Mouse (Mus musculus) liver, embryonic 13.5 days (tissue): ENCODE measurements around the gene Rps10. TPM values are rescaled to one million over a fixed set of nuclear protein-coding genes. Genes with fewer than 3 reads are reported as not detected.

Experiments used
- ATAC-seq: fragments of 200-750 bp; cut with Nextera tagmentation; 2 replicates; pipeline ENCODE4 v1.8.0; 2017; ENCODE audit warnings: low read depth, mild to moderate bottlenecking, moderate number of reproducible peaks, moderate library complexity
- DNase-seq: peaks from one replicate; pipeline ENCODE4 v3.0.0; 2022
- H3K27ac ChIP-seq: fragments of 300-500 bp; sonication (generic); 2 replicates; pipeline ENCODE4 v1.5.1; 2015; ENCODE audit warnings: moderate library complexity, mild to moderate bottlenecking, inconsistent platforms
- H3K27me3 ChIP-seq: fragments of 300-500 bp; sonication (generic); 2 replicates; pipeline ENCODE4 v1.6.1; 2015; ENCODE audit warnings: mild to moderate bottlenecking, inconsistent platforms
- H3K36me3 ChIP-seq: fragments of 300-500 bp; sonication (generic); 2 replicates; pipeline ENCODE4 v1.6.1; 2015; ENCODE audit warnings: mild to moderate bottlenecking, inconsistent platforms
- H3K4me1 ChIP-seq: fragments of 300-500 bp; sonication (generic); replicated peaks from 2 replicates; pipeline ENCODE4 v1.6.1; 2015; ENCODE audit warnings: inconsistent platforms
- H3K4me2 ChIP-seq: fragments of 300-500 bp; sonication (generic); 2 replicates; pipeline ENCODE4 v1.6.1; 2015; ENCODE audit warnings: inconsistent platforms, mild to moderate bottlenecking, moderate library complexity
- H3K4me3 ChIP-seq: fragments of 300-500 bp; sonication (generic); replicated peaks from 2 replicates; pipeline ENCODE4 v1.5.1; 2015; ENCODE audit warnings: mild to moderate bottlenecking, inconsistent platforms
- H3K9ac ChIP-seq: fragments of 300-500 bp; sonication (generic); 2 replicates; pipeline ENCODE4 v1.6.1; 2015; ENCODE audit warnings: mild to moderate bottlenecking, inconsistent platforms
- H3K9me3 ChIP-seq: fragments of 300-500 bp; sonication (generic); replicated peaks from 2 replicates; pipeline ENCODE4 v1.6.1; 2016; ENCODE audit warnings: inconsistent platforms
- WGBS: fragments of 180-500 bp; shearing (Covaris S2); methylation state at CpG from one replicate; pipeline ENCODE4 v1.1.7; 2015; ENCODE audit not compliant: insufficient replicate concordance; 5-methylcytosine and 5-hydroxymethylcytosine counted together
- polyA plus RNA-seq: library from polyadenylated mRNA; unstranded; fragments of >200 nt; fragmentation: Nextera tagmentation; extraction: Ambion mirVana; gene quantifications from 2 replicates; pipeline ENCODE4 v1.2.1, GENCODE M21; 2015

The Rps10 gene
- polyA plus RNA-seq, 1 experiment from 2014 or later = 786 TPM

- no peak for DNase-seq
- peaks cover 54% of the 10 kb centered on the region for H3K4me1 ChIP-seq
- H3K4me3 ChIP-seq = no peak overlapping the region
- peak overlapping the region; percentile 6; the same call in 1 of the 2 replicates for H3K27ac ChIP-seq
- no peaks in the 10 kb centered on the region for H3K27me3 ChIP-seq
- no peak overlapping the region for H3K4me2 ChIP-seq
- 39% methylated on average over 21 of the region's 21 CpGs for WGBS
- peak; percentile 66 for ATAC-seq
- H3K9me3 ChIP-seq = no peaks in the 10 kb centered on the region
- 0 out of 2 replicates have a peak overlapping the region, but pooled peaks have one; percentile 13 for H3K9ac ChIP-seq
- peaks cover 8% of the 10 kb centered on the region; the same call in 1 of the 2 replicates for H3K36me3 ChIP-seq
Measured at GRCm38 (mm10) chr17:27603522-27604234, 32.8 kb downstream of the Rps10 start.

- ATAC-seq = no peak
- Histone ChIP-seq H3K4me1 (peaks cover 54% of the 10 kb centered on the region), H3K27me3 (no peaks in the 10 kb centered on the region), H3K36me3 (peaks cover 2% of the 10 kb centered on the region; the same call in 1 of the 2 replicates), H3K9me3 (no peaks in the 10 kb centered on the region), H3K9ac (no peak overlapping the region), H3K4me2 (no peak overlapping the region), H3K4me3 (no peak overlapping the region), H3K27ac (no peak overlapping the region)
- DNase-seq = no peak
- 61% methylated on average over 2 of the region's 2 CpGs for WGBS
Measured at GRCm38 (mm10) chr17:27603036-27603435, 33.4 kb downstream of the Rps10 start.

GRCm38 (mm10) chr17:27600869-27601268, 35.6 kb downstream of the Rps10 start:
- no peak for ATAC-seq
- peaks cover 50% of the 10 kb centered on the region for H3K4me1 ChIP-seq
- 72% methylated on average over 5 of the region's 5 CpGs for WGBS

GRCm38 (mm10) chr17:27600286-27600685, 36.2 kb downstream of the Rps10 start:
- Histone ChIP-seq H3K9ac (no peak overlapping the region), H3K27me3 (no peaks in the 10 kb centered on the region), H3K4me3 (no peak overlapping the region), H3K27ac (no peak overlapping the region), H3K9me3 (no peaks in the 10 kb centered on the region), H3K4me2 (no peak overlapping the region), H3K4me1 (peaks cover 48% of the 10 kb centered on the region), H3K36me3 (peaks cover 17% of the 10 kb centered on the region)
- WGBS = 74% methylated on average over 3 of the region's 3 CpGs
- ATAC-seq (no peak), DNase-seq (no peak)

More at GRCm38 (mm10) chr17:27600869-27601268, 35.6 kb downstream of the Rps10 start:
- H3K4me3 ChIP-seq = no peak overlapping the region
- no peaks in the 10 kb centered on the region for H3K9me3 ChIP-seq
- no peak for DNase-seq
- no peak overlapping the region for H3K27ac ChIP-seq
- H3K9ac ChIP-seq = no peak overlapping the region
- H3K4me2 ChIP-seq = no peak overlapping the region
- no peaks in the 10 kb centered on the region for H3K27me3 ChIP-seq
- H3K36me3 ChIP-seq = peaks cover 11% of the 10 kb centered on the region

GRCm38 (mm10) chr17:27596376-27597190, 39.9 kb downstream of the Rps10 start:
- Histone ChIP-seq H3K9me3 (no peaks in the 10 kb centered on the region), H3K27me3 (no peaks in the 10 kb centered on the region), H3K4me1 (peaks cover 21% of the 10 kb centered on the region), H3K36me3 (peaks cover 45% of the 10 kb centered on the region), H3K4me2 (no peak overlapping the region), H3K4me3 (no peak overlapping the region), H3K9ac (no peak overlapping the region), H3K27ac (no peak overlapping the region)
- no peak for DNase-seq
- ATAC-seq = no peak
- 79% methylated on average over 21 of the region's 21 CpGs for WGBS

- Histone ChIP-seq H3K27ac (no peak overlapping the region), H3K9ac (no peak overlapping the region), H3K27me3 (no peaks in the 10 kb centered on the region), H3K9me3 (no peaks in the 10 kb centered on the region), H3K36me3 (peaks cover 52% of the 10 kb centered on the region), H3K4me3 (no peak overlapping the region), H3K4me2 (no peak overlapping the region), H3K4me1 (peaks cover 21% of the 10 kb centered on the region)
- 80% methylated on average over 15 of the region's 15 CpGs for WGBS
- DNase-seq (no peak), ATAC-seq (no peak)
Measured at GRCm38 (mm10) chr17:27595659-27596375, 40.7 kb downstream of the Rps10 start.

GRCm38 (mm10) chr17:27592565-27592910, 43.9 kb downstream of the Rps10 start:
- no peak overlapping the region; the same call in 1 of the 2 replicates for H3K27ac ChIP-seq
- no peaks in the 10 kb centered on the region for H3K9me3 ChIP-seq
- H3K27me3 ChIP-seq = no peaks in the 10 kb centered on the region
- no peak overlapping the region for H3K4me3 ChIP-seq
- no peak overlapping the region for H3K4me2 ChIP-seq
- 80% methylated on average over 7 of the region's 7 CpGs for WGBS
- ATAC-seq (no peak), DNase-seq (no peak)
- no peak overlapping the region for H3K9ac ChIP-seq
- peaks cover 61% of the 10 kb centered on the region for H3K36me3 ChIP-seq
- peaks cover 46% of the 10 kb centered on the region for H3K4me1 ChIP-seq

GRCm38 (mm10) chr17:27591826-27592564, 44.5 kb downstream of the Rps10 start:
- peaks cover 52% of the 10 kb centered on the region for H3K4me1 ChIP-seq
- no peak for ATAC-seq

GRCm38 (mm10) chr17:27588231-27588630, 48.2 kb downstream of the Rps10 start:
- H3K4me2 ChIP-seq = no peak overlapping the region
- H3K9me3 ChIP-seq = no peaks in the 10 kb centered on the region
- DNase-seq = no peak
- ATAC-seq = peak; percentile 22; the same call in 1 of the 2 replicates
- H3K27me3 ChIP-seq = no peaks in the 10 kb centered on the region
- H3K9ac ChIP-seq = no peak overlapping the region
- H3K4me1 ChIP-seq = peaks cover 81% of the 10 kb centered on the region
- peaks cover 43% of the 10 kb centered on the region for H3K36me3 ChIP-seq
- H3K4me3 ChIP-seq = no peak overlapping the region
- WGBS = 23% methylated on average over 8 of the region's 8 CpGs
- peak overlapping the region; percentile 41 for H3K27ac ChIP-seq

More at GRCm38 (mm10) chr17:27591826-27592564, 44.5 kb downstream of the Rps10 start:
- no peaks in the 10 kb centered on the region for H3K9me3 ChIP-seq
- no peak for DNase-seq
- H3K4me3 ChIP-seq = no peak overlapping the region
- H3K36me3 ChIP-seq = peaks cover 60% of the 10 kb centered on the region
- no peak overlapping the region for H3K9ac ChIP-seq
- 75% methylated on average over 12 of the region's 12 CpGs for WGBS
- no peak overlapping the region for H3K4me2 ChIP-seq
- H3K27me3 ChIP-seq = no peaks in the 10 kb centered on the region
- no peak overlapping the region for H3K27ac ChIP-seq

GRCm38 (mm10) chr17:27587252-27587651, 49.2 kb downstream of the Rps10 start:
- 65% methylated on average over 12 of the region's 12 CpGs for WGBS
- Histone ChIP-seq H3K36me3 (peaks cover 43% of the 10 kb centered on the region), H3K27me3 (no peaks in the 10 kb centered on the region), H3K4me1 (peaks cover 89% of the 10 kb centered on the region), H3K9me3 (no peaks in the 10 kb centered on the region), H3K27ac (0 out of 2 replicates have a peak overlapping the region, but pooled peaks have one; percentile 23), H3K9ac (peak overlapping the region; percentile 43; the same call in 1 of the 2 replicates), H3K4me3 (no peak overlapping the region), H3K4me2 (no peak overlapping the region)
- no peak for ATAC-seq
- DNase-seq = no peak
